Mouse (Mus musculus): ENCODE measurements around the gene Rnd1.

The Rnd1 gene

GRCm38 (mm10) chr15:98676940-98677728, at the start of gene Rnd1:
Gene Rnd1, minus strand, starts transcription at chr15:98677461.
- peak; percentile 86 to 93 for DNase-seq

GRCm38 (mm10) chr15:98726746-98727145, 49.5 kb upstream of the Rnd1 start:
- DNase-seq, result no peak

- peak; percentile 31 to 43 for DNase-seq
Observed at GRCm38 (mm10) chr15:98726079-98726478, 48.8 kb upstream of the Rnd1 start.

GRCm38 (mm10) chr15:98724441-98724840, 47.2 kb upstream of the Rnd1 start:
- DNase-seq, result no peak

- DNase-seq, result peak; percentile 30 to 51
Observed at GRCm38 (mm10) chr15:98722854-98723253, 45.6 kb upstream of the Rnd1 start.

- DNase-seq, result no peak
Observed at GRCm38 (mm10) chr15:98722191-98722590, 44.9 kb upstream of the Rnd1 start.

GRCm38 (mm10) chr15:98717301-98717700, 40.0 kb upstream of the Rnd1 start:
- DNase-seq, result no peak

- DNase-seq, result peak; percentile 68 to 79
Observed at GRCm38 (mm10) chr15:98714230-98714652, 37.0 kb upstream of the Rnd1 start.

- peak; percentile 65 to 93 for DNase-seq
Observed at GRCm38 (mm10) chr15:98710442-98710841, 33.2 kb upstream of the Rnd1 start.

GRCm38 (mm10) chr15:98707766-98708372, 30.6 kb upstream of the Rnd1 start, which contains the start of gene Ccdc65:
Gene Ccdc65, plus strand, starts transcription at chr15:98708207.
- peak; percentile 94 for DNase-seq

GRCm38 (mm10) chr15:98704312-98704711, 27.1 kb upstream of the Rnd1 start:
- DNase-seq, result no peak

- peak; percentile 89 to 96 for DNase-seq
Observed at GRCm38 (mm10) chr15:98699190-98700105, 22.2 kb upstream of the Rnd1 start.

- DNase-seq, result no peak
Observed at GRCm38 (mm10) chr15:98696216-98696615, 19.0 kb upstream of the Rnd1 start.

- peak; percentile 90 to 92 for DNase-seq
Observed at GRCm38 (mm10) chr15:98695726-98696125, 18.5 kb upstream of the Rnd1 start.

- DNase-seq, result peak; percentile 77 to 82
Observed at GRCm38 (mm10) chr15:98692171-98692715, 15.0 kb upstream of the Rnd1 start.

GRCm38 (mm10) chr15:98691486-98692147, 14.4 kb upstream of the Rnd1 start:
- DNase-seq, result peak; percentile 33 to 38

GRCm38 (mm10) chr15:98689682-98690081, 12.4 kb upstream of the Rnd1 start:
- DNase-seq, result no peak

- no peak for DNase-seq
Observed at GRCm38 (mm10) chr15:98685926-98686325, 8.7 kb upstream of the Rnd1 start.

GRCm38 (mm10) chr15:98683746-98684145, 6.5 kb upstream of the Rnd1 start:
- DNase-seq, result no peak

- no peak for DNase-seq
Observed at GRCm38 (mm10) chr15:98683177-98683576, 5.9 kb upstream of the Rnd1 start.

- DNase-seq, result no peak
Observed at GRCm38 (mm10) chr15:98681633-98682032, 4.4 kb upstream of the Rnd1 start.

- DNase-seq, result no peak
Observed at GRCm38 (mm10) chr15:98680660-98681059, 3.4 kb upstream of the Rnd1 start.
